9 mouse cellular contexts compared by ENCODE assay signal in the genomic region with DNA sequence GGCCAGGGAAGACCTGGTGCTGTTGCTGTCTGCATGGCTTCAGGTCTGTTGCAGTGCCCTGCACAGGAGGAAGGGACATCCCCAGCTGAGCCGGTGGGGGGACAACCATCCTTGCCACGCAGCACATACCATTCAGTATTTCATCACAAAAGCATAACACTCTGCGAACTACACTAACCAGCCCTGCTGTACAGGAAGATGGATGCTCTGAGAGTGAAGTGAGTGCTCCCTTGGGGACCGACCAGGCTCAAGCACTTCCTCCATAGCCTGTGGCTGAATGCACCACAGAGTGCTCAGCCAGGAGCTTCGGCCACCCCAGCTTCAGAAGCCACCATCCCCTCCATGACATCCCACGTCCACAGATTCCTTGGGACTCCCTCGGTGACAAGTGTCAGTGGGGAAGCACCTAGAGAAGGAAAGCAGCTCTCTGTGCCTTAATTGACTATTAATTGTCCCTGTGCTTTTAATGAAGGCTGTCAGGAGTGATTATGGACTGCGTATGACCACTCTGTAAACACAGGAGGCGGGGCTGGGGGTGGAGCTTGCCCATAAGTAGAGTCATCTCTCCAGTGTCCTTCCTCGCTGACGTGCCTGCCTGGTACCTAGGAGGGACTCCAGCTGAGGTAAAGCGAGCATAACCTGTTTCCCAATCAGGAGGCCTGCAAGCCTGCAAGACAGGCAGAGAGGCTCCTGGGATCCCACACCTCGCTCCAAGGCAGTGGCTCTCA.
DNase-seq lines count a peak whose midpoint lies in the region; ATAC-seq and TF ChIP-seq lines count a peak whose summit lies in the region.
"Had no signal": no experiment of that assay in that cellular context is flagged by ENCODE, and none has a peak within 500 bp of the region (broad histone marks: within the 10 kb centered on the region; RNA-seq: fewer than 3 reads in every experiment).

No protein-coding gene starts in this region.

- no peak for DNase-seq in heart, adult 18-20 months
- DNase-seq in lung, postnatal 0 days (ENCODE audit: low spot score), result peak; percentile 10
- DNase-seq in lung, adult 2 months, result no peak
- DNase-seq in embryo, embryonic 11 days, result peak; percentile 37
- no peak for DNase-seq in adrenal gland, adult 8-10 months
- DNase-seq in adrenal gland, postnatal 4 days (ENCODE audit: low spot score in 2 of 2), result no peak

- peaks cover 7% of the 10 kb centered on the region; the same call in 1 of the 2 replicates for H3K9me3 ChIP-seq in heart, embryonic 12.5 days (replicated peaks)
- no peaks in the 10 kb centered on the region for H3K9me3 ChIP-seq in lung, postnatal 0 days (ENCODE audit: low read length)
- H3K9me3 ChIP-seq in neural tube, embryonic 14.5 days (ENCODE audit: control insufficient read depth, low read length), result no peaks in the 10 kb centered on the region

- ATAC-seq in heart, embryonic 12.5 days (ENCODE audit: insufficient number of reproducible peaks, low FRiP score), result no peak
- ATAC-seq in lung, postnatal 0 days, result no peak; the same call in 1 of the 2 replicates
- peak; percentile 82 for ATAC-seq in neural tube, embryonic 14.5 days (ENCODE audit: low read depth)
- ATAC-seq: forebrain, embryonic 14.5 days had no signal

- peak overlapping the region; percentile 29; the same call in 1 of the 2 replicates for H3K4me2 ChIP-seq in heart, embryonic 12.5 days
- no peak overlapping the region for H3K4me2 ChIP-seq in lung, postnatal 0 days (replicated peaks; ENCODE audit: low read depth, low read length)
- H3K4me2 ChIP-seq in neural tube, embryonic 14.5 days (ENCODE audit: low read depth, low read length), result no peak overlapping the region

- H3K27ac ChIP-seq in heart, embryonic 12.5 days (ENCODE audit: poor library complexity, severe bottlenecking), result no peak overlapping the region
- H3K27ac ChIP-seq in lung, postnatal 0 days (ENCODE audit: low read length), result no peak overlapping the region
- peak overlapping the region; percentile 28; the same call in 1 of the 2 replicates for H3K27ac ChIP-seq in neural tube, embryonic 14.5 days (ENCODE audit: low read depth, low read length)

- no peak overlapping the region for H3K9ac ChIP-seq in heart, embryonic 12.5 days
- H3K9ac ChIP-seq in lung, postnatal 0 days (replicated peaks; ENCODE audit: low read depth), result no peak overlapping the region
- H3K9ac ChIP-seq in neural tube, embryonic 14.5 days (replicated peaks; ENCODE audit: low read depth, low read length), result no peak overlapping the region

- TF ChIP-seq CTCF in lung, postnatal 0 days (IDR thresholded peaks at IDR 0.05), result no peak
- TF ChIP-seq CTCF in lung, adult 2 months (IDR thresholded peaks at IDR 0.05; ENCODE audit: insufficient read depth, low read length), result no peak

- H3K4me1 ChIP-seq in heart, embryonic 12.5 days (replicated peaks), result peaks cover 11% of the 10 kb centered on the region
- H3K4me1 ChIP-seq in lung, postnatal 0 days (ENCODE audit: insufficient read depth, low read depth, low read length), result no peaks in the 10 kb centered on the region
- no peaks in the 10 kb centered on the region for H3K4me1 ChIP-seq in lung, adult 2 months (ENCODE audit: control insufficient read depth, insufficient read depth, low read length)
- H3K4me1 ChIP-seq in neural tube, embryonic 14.5 days (ENCODE audit: control insufficient read depth, insufficient read depth, low read length), result peaks cover 10% of the 10 kb centered on the region; the same call in 1 of the 2 replicates

- H3K27me3 ChIP-seq in heart, embryonic 12.5 days (replicated peaks), result peaks cover 19% of the 10 kb centered on the region; the same call in 1 of the 2 replicates
- no peaks in the 10 kb centered on the region for H3K27me3 ChIP-seq in lung, postnatal 0 days (replicated peaks; ENCODE audit: insufficient read depth, low read length)
- H3K27me3 ChIP-seq in neural tube, embryonic 14.5 days (ENCODE audit: control insufficient read depth, insufficient read depth, low read length), result no peaks in the 10 kb centered on the region

- no peak for TF ChIP-seq EP300 in lung, postnatal 0 days (IDR thresholded peaks at IDR 0.05)

- no peaks in the 10 kb centered on the region for H3K36me3 ChIP-seq in heart, embryonic 12.5 days
- no peaks in the 10 kb centered on the region for H3K36me3 ChIP-seq in lung, postnatal 0 days (ENCODE audit: insufficient read depth, low read length)
- H3K36me3 ChIP-seq in neural tube, embryonic 14.5 days (ENCODE audit: control insufficient read depth, insufficient read depth, low read length), result no peaks in the 10 kb centered on the region

- WGBS in heart, embryonic 12.5 days, result 22% methylated on average over 13 of the region's 13 CpGs
- 21% methylated on average over 13 of the region's 13 CpGs for WGBS in lung, postnatal 0 days
- WGBS in lung, adult 2 months, result 28% methylated on average over 13 of the region's 13 CpGs
- 12% methylated on average over 13 of the region's 13 CpGs for WGBS in neural tube, embryonic 14.5 days

- H3K4me3 ChIP-seq in heart, embryonic 12.5 days, result no peak overlapping the region
- no peak overlapping the region for H3K4me3 ChIP-seq in lung, postnatal 0 days (ENCODE audit: low read depth, low read length)
- H3K4me3 ChIP-seq in lung, adult 2 months (replicated peaks; ENCODE audit: extremely low read depth, low read depth, low read length), result no peak overlapping the region
- H3K4me3 ChIP-seq in neural tube, embryonic 14.5 days (ENCODE audit: low read depth, low read length), result no peak overlapping the region

- no peak for TF ChIP-seq POLR2A in lung, adult 2 months (IDR thresholded peaks at IDR 0.05; ENCODE audit: borderline replicate concordance, extremely low read depth, low read depth, low read length)

Comparison
In these comparisons a context has a peak if more than half of its experiments do, and no peak if none do; other contexts are left out.
1. DNase-seq: peak in lung, postnatal 0 days (single experiment) and embryo, embryonic 11 days (single experiment); none in heart, adult 18-20 months (0 of 2), lung, adult 2 months (single experiment), adrenal gland, adult 8-10 months (single experiment) and adrenal gland, postnatal 4 days (0 of 2).